Mouse (Mus musculus) left cerebral cortex, postnatal 4 days (tissue): ENCODE measurements around the gene Gdpd2. TPM values are rescaled to one million over a fixed set of nuclear protein-coding genes. Genes with fewer than 3 reads are reported as not detected.
A peak's percentile ranks its signal among the peaks of the same experiment; 100 is the strongest.

Source experiments
- DNase-seq: peaks from one replicate; pipeline ENCODE4 v3.0.0-alpha.2; 2022
- intact Hi-C: fragments of 180-260 bp; cut with DNase I; formaldehyde crosslinking; loops from one replicate; pipeline ENCODE4 v1.15.1; 2025
- total RNA-seq, 2 experiments: library from RNA; stranded (reverse); gene quantifications; 2 replicates each; pipeline ENCODE4 v1.2.3; 2021

Gene Gdpd2
- 10 to 100 TPM; 13.5 to 16.3 TPM for total RNA-seq

DNA sequence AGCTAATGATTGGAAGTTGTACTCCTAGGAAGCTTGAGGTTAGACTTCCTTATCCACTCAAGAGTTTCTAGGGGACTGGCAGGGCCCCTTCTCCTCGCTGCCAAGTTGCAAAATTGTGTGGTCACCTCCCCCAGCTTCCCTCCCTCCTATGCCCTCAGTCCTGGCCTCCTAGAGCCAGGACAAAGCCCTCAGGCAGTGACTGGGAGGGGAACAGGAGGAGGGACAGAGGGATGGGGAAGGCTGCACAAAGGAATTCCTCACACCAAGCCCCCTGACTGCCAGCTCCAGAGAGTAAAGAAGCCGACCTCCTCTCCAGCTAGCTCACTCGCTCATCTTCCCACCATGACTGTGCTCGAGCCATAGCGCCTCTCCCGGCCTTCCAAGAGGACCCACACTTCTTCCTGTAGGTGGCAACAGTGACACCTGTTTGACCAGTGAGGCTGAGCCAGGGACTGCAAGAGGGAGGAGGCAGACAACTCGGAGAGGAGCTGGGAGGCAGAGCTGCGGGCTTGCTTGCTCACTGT is at the start of gene Gdpd2:
Gdpd2 (plus strand) TSS at position 209 of the 524 bp plus-strand sequence.
- intact Hi-C loops = no loop called here
- DNase-seq = peak; percentile 43

DNA sequence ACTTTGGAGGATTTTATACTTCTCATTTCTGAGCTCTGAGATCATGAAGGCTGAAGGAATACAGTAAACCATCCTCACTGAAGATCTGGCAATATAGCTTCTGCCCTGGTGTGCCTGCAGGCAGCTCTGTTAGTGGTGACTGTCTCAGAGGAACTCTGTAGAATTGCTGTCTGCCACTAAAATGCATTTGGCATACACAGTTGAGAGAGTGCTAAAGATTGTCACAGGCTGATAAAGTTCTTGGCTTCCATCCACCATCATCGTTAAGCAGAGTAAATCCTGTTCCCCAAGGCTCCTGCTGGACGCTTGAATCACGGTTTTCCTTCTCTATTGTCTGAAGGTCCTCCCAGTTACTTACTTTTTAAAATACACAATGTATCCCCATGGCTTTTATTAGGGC is 43.1 kb upstream of the Gdpd2 start:
- intact Hi-C loops = no loop called here
- DNase-seq = no peak

DNA sequence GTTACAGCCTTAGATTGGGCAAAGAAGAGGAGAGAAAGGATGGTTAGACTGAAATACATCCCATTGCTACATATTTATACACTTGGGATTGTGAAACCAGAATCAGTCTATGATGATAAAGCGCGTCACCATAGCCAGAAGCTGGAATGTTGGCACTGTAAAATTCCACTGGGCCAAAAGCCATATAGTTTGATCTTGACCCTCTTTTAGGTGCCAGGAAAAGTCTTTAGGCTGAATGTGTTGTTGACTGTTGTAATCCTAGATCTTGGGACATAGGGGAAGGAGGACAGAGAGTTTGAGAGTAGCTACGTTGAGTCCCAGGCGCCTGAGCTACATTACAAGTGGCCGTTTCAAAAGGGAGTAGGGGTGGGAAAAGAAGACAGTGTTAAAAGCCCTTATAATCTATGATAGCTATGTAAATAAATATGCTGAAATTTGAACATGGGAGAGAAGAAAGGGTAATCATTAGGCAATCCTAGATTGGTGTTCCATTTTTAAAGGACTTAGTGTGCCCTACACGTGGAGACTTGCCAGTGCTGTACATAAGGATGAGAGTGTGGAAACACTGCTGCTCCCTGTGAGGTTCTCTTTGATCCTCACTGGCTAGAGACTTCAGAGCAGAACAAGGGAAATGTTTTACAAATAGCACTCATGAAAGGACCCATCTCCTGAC is 42.2 kb upstream of the Gdpd2 start:
- no peak for DNase-seq
- intact Hi-C loops = no loop called here

DNA sequence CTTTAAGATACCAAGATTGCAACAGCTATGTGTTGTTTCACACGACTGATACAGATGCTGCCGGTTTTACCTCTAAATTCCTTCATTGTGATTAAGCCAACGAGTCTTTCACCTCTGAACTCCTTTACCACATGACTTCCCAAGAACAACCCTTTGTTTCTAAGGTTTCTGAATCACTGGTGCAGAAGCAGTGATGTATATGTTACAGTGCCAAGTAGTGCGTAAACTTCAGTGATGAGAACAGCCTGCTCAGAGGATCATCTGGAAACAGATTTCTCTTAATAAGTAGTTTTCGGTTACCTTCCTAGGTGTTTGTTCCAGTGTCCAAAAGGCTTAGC is 41.7 kb upstream of the Gdpd2 start:
- intact Hi-C loops = no loop called here
- no peak for DNase-seq

DNA sequence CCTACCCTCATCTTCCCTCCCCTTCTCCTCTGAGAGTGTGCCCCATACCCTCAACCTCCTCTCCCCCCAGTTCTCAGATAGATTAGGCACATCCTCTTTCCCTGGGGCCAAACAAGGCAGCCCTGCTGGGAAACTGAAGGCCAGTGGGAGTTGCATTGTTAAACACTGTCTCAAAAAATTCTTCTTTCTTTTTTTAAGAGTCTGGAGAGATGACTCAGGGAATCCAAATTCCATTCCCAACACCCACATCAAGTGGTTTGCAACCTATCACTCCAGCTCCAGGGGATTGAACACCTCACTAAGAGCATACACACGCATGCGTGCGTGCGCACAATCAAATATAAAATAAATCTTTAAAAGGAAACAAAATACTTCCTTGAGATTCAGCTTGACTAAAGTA is 32.9 kb upstream of the Gdpd2 start:
- DNase-seq = no peak
- intact Hi-C loops = no loop called here

DNA sequence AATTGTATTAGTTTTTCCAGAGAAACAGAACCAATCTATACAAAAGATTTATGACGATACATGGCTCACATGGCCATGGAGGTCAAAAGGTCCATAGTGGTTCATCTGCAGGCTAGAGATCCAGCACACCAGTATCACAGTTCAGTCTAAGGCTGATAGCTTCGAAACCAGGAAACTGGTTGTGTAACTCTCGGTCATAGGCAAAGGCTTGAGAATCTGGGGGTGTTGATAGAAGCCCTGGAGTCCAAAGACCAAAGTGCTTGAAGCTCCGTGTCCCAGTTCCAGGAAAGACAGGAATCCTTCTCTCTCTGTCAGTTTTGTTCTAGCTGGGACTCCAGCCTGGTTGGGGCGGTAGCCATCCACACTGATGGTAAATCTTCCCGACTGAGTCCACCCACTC is 21.6 kb upstream of the Gdpd2 start:
- no peak for DNase-seq
- intact Hi-C loops = no loop called here

DNA sequence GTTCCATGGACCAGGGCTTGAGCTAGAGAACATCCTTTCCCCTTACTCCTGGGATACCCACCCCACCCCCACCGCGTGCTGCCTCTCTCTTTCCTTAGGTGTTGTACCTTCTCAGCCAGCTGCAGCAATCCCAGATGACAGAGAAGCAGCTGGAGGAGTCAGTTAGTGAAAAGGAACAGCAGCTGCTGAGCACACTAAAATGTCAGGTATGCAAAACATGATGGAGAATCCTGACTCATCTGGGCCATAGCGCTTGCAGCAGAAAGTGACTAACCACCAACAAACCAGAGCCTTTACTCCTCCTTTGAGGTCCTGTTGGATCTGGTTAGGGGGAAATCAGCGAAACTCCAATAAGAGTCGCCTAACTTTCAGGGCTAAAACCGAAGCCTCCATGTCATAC is 13.5 kb upstream of the Gdpd2 start:
- intact Hi-C loops = no loop called here

DNA sequence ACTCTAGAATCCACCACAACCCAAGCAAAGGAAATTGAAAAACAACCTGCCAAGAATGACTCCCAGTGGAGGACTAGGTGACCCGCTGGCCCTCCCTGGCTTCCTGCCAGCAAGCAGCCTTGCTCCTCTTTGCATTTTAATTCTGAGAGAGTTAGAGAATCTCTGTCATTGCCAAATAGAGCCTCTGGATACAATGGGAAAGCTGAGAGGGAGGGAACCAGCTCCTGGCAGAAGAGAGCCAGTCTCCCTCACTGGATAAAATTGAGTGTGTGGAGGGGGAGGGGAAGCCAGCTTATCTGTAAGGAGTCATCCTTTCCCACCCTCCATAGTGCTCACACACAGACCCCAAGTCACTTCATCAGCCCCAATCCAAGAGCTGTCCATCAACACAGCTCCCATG is 726 bp upstream of the Gdpd2 start:
- intact Hi-C loops = no loop called here
- peak; percentile 66 for DNase-seq

More for the DNA sequence above, 13.5 kb upstream of the Gdpd2 start:
- no peak for DNase-seq

DNA sequence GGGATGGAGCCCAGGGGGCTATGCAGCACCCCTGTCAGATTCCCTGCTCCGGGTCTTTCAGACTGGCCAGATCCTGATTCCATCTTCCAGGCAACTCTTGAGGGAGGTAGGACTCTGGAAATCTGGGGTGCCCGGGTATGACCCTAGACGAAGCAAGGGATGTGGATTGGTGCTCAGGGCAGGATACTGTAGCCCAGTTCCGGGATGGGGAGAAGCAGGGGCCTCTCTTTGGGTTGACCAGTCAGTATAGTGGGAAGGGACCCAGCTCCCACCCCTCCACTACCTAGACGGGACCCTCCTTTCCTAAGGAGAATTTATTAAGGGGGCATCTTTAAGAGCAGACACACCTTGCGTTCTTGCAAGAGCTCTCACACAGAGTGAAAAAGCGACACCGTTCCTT is 593 bp downstream of the Gdpd2 start:
- intact Hi-C loops = no loop called here

DNA sequence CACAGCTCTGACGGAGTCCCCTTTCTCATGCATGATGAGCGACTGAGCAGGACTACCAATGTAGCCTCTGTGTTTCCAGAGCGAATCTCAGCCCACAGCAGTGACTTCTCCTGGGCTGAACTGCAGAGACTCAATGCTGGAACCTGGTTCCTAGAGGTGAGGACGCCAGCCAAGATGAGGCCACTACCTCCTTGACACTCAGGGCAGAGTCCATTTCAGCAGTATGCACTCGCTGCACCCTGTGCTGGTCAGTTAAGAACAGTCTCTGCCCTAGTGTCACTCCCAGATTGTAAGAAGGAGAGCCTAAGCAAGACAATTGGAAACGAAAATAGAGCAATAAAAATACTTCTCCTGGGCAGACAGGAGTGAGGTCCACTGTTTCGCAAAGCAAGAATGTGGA is 4.7 kb downstream of the Gdpd2 start:
- intact Hi-C loops = no loop called here
- DNase-seq = no peak

More for the DNA sequence above, 593 bp downstream of the Gdpd2 start:
- DNase-seq = no peak

DNA sequence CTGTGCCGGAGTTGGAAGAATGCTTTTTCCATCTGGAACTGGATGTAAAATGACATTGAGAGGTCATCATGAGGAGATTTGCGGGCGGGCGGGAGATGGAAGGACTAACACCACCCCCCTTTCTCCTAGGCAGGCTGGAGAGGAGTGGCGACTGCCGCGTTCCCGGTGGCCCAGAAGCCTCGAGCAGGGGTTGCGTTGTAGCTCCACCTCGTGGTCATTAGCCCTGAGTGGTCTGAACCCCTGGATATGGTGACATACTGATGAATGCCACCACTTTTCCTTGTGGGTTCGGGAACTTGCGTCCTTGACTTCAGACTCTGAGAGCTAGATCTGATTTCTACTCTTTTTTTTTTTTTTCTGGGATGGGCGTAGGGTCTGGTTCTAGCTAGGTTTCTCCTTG is 9.2 kb downstream of the Gdpd2 start:
- intact Hi-C loops = no loop called here

DNA sequence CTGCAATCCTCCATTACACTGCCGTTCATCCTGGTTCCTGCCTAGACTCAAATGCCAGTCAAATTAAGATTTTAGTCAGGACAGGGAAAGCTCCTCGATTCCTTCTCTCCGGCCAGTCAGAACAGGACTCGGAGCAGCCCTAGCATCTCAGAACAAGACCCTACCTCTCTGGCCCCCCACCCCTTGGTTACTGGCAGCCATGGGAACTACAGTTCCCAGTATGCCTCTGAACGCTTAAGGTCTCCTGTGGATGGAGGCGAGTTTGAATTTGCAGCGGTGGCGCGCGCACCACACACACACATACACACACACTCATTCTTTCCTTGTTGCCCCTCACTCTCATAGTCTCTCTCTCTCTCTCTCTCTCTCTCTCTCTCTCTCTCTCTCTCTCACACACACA is 9.8 kb downstream of the Gdpd2 start:
- intact Hi-C loops = no loop called here
- DNase-seq = no peak

More for the DNA sequence above, 9.2 kb downstream of the Gdpd2 start:
- peak; percentile 68 for DNase-seq

DNA sequence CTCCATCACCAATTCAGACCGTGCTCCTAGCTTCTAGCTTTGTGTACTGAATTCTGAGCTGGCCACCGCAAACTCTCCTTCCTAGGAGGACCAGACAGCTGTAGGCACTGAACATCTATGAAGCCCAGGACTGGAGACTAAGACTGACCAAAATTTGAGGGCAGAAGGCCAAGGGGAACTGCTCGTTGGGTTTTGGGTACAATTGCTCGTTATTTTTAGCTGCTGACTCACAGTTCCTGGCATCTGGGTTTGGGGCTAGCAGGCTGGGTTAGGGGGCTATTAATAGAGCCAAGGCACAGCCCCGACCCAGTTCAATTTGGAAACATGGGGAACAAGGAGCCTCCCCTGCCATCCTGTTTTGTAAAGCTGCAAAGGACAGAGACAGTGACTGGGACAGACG is 11.1 kb downstream of the Gdpd2 start:
- intact Hi-C loops = no loop called here
- DNase-seq = no peak

DNA sequence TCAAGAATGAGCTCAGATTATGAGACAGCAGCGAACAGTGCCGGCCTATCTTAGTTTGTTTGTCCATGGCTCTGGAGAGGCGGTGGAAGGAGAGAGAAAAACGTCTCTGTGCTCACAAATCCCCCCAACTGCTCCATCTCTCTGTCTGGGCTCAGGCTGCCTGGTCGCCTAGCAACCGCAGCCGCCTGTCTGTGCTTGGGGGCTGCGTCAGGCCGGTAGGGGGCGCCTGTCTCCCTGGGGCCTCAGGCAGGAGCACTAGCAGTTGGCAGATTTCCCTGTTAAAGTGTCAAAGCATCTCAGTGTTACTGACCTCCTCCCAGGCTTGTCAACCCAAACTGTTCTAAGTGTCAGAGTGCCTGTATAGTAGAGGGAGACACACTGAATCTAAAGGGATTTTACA is 12.3 kb downstream of the Gdpd2 start:
- peak; percentile 86 for DNase-seq
- intact Hi-C loops = no loop called here

DNA sequence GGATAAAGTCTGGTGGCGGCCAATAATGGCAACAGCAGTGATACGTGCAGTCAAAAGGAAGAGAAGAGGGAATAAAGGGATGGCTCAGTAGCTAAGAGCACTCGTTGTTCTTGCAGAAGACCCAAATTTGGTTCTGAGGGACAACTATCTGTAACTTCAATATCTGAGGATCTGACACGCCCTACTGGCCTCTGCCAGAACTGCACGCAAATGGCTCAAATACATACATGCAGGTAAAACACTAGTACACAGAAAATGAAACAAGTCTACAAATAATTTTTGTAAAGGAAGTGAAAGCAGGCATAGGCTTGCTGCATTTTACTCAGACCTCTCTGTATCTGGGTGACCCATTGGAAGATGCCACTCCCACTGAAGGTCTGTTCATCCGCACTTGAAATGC is 36.2 kb downstream of the Gdpd2 start:
- intact Hi-C loops = no loop called here
- no peak for DNase-seq

DNA sequence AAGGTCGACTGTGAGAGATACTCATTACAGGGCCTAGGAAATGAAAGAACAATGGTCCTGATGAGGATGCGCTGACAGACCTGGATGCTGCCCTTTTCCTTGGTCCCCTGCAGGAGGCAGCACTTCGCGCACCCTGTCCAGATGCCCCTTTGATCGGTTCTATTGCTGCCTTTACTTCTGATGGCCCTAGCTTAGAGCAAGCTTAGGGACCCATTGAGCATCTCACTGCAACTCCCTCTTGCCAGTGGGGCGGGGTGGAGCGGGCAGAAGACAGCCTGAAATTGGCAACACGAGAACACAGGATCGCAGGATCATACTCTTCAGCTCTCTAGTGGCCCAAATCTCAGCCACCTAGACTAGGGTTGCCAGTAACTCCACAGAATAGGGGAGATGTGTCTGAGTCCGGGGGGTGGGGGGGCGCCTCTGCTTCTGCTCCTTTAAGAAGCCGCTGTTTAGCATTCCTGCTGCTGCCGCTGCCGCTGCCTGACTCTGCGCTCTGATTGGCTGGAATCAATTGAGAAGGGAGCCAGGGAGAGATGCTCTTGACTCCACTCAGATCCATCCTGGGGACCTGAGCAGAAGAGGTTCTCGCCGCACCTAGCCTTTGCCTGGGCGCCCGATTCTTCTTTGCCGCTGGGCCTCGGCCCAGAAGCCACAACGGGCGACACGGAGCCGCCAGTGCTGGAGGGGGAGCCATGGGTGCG is 37.7 kb downstream of the Gdpd2 start, which contains the start of gene Dlg3:
Dlg3 (plus strand) TSS at position 542 of the 704 bp plus-strand sequence.
- intact Hi-C loops = no loop called here
- DNase-seq = peak; percentile 66

DNA sequence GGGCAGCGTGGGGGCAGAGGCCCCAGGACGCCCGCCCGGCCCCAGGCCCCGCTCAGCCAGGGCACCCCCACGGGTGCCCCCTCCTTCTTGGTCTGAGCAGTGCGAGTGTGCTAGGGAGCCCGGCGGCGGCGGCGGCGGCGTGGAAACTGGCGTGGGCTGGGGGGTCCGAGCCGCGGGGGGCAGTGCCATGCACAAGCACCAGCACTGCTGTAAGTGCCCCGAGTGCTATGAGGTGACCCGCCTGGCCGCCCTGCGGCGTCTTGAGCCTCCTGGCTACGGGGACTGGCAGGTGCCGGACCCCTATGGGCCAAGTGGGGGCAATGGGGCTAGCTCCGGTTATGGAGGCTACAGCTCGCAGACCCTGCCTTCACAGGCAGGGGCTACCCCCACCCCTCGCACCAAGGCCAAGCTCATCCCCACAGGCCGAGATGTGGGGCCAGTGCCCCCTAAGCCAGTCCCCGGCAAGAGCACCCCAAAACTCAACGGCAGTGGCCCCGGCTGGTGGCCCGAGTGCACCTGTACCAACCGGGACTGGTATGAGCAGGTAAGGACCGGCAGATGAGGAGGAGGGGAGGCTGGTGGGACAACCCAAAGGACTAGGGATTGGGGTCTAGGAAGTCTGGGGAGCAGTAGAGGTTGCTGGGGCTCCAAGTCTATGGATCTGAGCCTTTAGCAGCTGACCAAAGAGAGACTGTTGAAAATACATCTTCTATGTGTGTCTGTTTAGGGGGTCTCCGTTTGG is 38.4 kb downstream of the Gdpd2 start:
- intact Hi-C loops = no loop called here
- DNase-seq = peak; percentile 13

DNA sequence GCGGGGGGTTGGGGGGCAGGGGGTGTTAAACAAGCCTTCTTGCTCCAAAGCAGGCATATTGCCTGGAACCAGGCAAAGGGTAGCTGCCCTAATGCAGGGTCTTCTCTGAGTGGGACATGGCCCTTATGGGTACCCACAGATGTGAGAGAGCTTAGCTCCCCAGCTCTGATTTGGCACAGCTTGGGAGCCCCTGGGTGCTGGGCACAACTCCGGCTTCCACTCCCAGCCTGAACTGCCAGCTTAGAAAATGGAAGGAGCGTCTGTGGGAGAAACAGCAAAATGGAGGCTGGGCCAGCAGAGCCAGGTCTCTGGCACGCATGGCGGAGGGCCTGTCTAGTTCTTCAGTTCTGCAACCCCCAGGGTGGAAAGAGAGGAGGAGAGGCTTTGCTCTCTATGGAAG is 39.6 kb downstream of the Gdpd2 start:
- peak; percentile 13 for DNase-seq
- intact Hi-C loops = no loop called here

DNA sequence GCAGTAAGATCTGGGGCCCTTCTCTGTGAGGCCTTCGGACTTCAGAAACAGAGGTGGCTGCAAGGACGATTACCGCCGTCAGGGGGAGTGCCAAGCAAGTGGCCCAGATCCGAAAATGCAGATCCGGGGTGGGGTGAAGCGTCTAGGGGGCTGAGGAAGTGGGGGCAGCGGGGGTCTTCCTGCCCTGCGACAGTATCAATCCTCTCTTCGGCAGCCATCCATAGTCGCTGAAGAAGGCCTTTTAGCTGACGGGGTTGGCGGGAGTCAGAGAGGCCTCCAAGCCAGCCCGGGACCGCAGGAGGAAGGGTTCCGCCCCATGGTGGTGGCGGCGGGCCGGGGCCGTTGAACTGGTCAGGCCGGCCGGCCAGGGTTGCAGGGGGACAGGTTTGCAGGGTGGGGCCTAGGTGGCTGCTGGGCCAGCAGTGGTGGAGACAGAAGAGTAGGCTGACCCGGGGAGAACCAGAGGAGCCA is 44.7 kb downstream of the Gdpd2 start:
- intact Hi-C loops = loop anchor here (10.0 kb wide), 1 partner anchor 170 kb away; no protein-coding TSS in a partner anchor
- DNase-seq = peak; percentile 57

DNA sequence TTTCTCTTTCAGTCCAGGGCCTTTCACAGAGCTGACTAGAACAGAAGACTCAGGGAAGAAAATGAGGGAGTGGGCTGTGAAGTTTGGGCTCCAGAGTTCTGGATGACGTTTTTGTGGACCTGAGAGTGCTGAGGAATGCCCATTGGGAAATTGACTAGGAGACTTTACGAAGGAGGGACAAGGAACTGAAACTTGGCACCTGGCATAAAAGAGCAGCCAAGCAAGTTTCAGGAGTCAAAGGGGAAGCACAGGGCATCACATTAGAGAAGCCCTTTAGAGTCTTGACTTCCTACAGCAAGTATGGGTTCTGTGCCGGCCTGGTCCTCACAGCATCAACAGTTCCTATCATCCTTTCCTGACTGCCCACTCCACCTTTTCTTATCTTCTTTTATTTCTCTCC is 45.7 kb downstream of the Gdpd2 start:
- intact Hi-C loops = loop anchor here (10.0 kb wide), 1 partner anchor 169 kb away; no protein-coding TSS in a partner anchor
- no peak for DNase-seq

DNA sequence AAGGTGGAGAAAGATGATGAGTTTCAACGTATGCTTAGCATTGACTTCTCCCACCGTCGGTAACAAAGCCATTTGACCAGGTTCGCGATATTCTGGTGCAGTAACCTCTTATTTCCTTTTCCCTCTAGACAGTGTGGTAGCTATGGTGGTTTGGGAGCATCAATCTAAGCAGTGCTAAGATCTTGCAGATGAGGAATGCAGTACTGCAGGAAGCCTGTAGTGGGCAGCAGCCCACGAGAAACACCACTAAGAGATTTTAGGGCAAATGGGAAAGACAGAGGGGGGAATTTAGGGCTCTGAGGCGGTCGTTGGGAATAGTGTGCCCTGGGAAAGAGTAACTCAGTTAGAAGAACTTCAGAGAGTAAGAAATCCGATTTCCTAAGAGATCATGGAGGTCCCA is 46.8 kb downstream of the Gdpd2 start:
- intact Hi-C loops = loop anchor here (10.0 kb wide), 1 partner anchor 168 kb away; no protein-coding TSS in a partner anchor
- DNase-seq = peak; percentile 63
